Mouse (Mus musculus): ENCODE results near the gene Nell1.

Nell1 gene

GRCm38 (mm10) chr7:50850271-50850670, 875.6 kb downstream of the Nell1 start:
- no peak for DNase-seq (ENCODE audit: low spot score)

- no peak for DNase-seq (ENCODE audit: low spot score)
These were observed 895.5 kb downstream of the Nell1 start for GRCm38 (mm10) chr7:50870181-50870580.

- no peak for DNase-seq (ENCODE audit: low spot score)
These were observed 913.0 kb downstream of the Nell1 start for GRCm38 (mm10) chr7:50887625-50888024.

- DNase-seq (ENCODE audit: low spot score) = no peak
These were observed 925.0 kb downstream of the Nell1 start for GRCm38 (mm10) chr7:50899541-50900088.
